Mouse (Mus musculus): ENCODE data around the gene Ccdc50. TPM values are rescaled to one million over a fixed set of nuclear protein-coding genes. Genes with fewer than 3 reads are reported as not detected.

The Ccdc50 gene
- 100 to 1,000 TPM; 114 to 148 TPM for total RNA-seq (2023)

DNA sequence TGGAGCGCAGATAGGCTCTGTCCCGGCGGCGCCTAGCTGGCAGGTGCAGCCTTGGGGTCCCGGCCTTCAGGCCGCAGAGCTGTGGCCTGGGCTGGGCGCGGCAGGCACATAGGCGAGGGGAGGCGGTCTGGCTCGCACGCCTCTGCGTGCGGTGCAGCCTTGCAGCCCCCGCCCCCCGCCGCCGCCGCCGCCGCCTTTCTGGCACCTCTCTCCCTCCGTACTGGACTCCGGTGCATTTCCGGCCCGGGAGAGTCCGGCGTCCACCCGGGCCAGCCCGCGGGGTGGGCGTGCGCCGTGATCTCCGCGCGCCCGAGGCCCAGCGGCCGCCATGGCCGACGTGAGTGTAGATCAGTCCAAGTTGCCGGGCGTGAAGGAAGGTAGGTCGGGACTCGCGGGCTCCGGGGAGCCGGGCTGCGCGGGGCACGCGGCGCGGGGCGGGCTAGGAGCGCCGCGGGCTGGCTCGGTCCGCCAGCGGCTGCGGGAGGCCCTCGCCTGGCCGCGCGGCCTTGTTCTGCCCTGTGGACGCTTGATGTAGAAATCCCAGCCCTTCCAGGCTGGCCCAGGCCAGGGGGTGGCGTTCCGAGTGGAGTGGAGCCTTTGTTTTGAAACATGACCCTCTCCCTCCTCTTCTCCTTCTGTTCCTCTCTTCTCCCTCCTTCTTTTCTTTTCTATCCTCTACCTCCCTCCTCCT lies at the start of gene Ccdc50:
Gene Ccdc50, plus strand, starts transcription at position 109 of the 691 bp plus-strand sequence.

DNA sequence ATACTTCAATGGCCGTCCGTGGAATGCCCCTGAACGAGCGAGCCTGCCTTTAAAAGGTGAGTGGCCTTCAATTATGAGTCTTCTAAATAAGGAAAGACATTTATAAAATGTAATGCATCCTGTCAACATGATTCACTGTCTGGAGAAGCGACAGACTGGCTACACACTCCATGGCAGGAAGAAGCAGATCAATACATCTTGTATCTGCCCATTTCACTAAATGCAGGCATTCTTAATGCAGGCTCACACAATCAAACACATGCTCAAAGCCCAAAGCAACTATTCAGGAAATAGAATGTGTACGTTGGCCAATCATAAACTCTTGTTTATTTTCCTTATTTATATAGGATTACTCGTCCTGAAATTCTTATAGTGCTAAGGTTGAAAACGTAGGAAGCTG lies 18.5 kb upstream of the Ccdc50 start, which contains the start of gene Uts2b:
Gene Uts2b, minus strand, starts transcription at position 49 of the 400 bp plus-strand sequence.

Other genes starting within 250 kb of the Ccdc50 start
- gene Ostn, start 81.4 kb upstream of the Ccdc50 start, total RNA-seq (2023) = not detected
- gene Uts2b, start 18.6 kb upstream of the Ccdc50 start, total RNA-seq (2023) = not detected

Measured in B cell, adult 67 days (primary cell).